Mouse (Mus musculus): ENCODE measurements at regions not wholly inside any gene's neighbourhood (a gene's known extent, or its start where the extent isn't known, plus 50 kb on each side); places are given as distances from the start of the nearest gene placed in this dataset.
"Not testable (repeated sequence)": the region's sequence is repeated elsewhere in the genome, so short reads cannot be mapped to it uniquely, and the experiment has no call there.

GRCm38 (mm10) chr8:8836166-8836565 is 145.8 kb upstream of the Arglu1 start:
- DNase-seq; H3K27me3 ChIP-seq (ENCODE audit: control insufficient read depth, insufficient read depth, low read length): not testable (repeated sequence)
- 70% methylated on average over 11 of the region's 11 CpGs for WGBS

GRCm38 (mm10) chr8:8831306-8831705 is 141.0 kb upstream of the Arglu1 start:
- H3K27me3 ChIP-seq (ENCODE audit: control insufficient read depth, insufficient read depth, low read length) = no peaks in the 10 kb centered on the region
- H3K4me1 ChIP-seq (ENCODE audit: control insufficient read depth, insufficient read depth, low read length) = no peaks in the 10 kb centered on the region
- no peak overlapping the region for H3K4me3 ChIP-seq (replicated peaks; ENCODE audit: low read depth, low read length)
- H3K4me2 ChIP-seq (ENCODE audit: low read length) = no peak overlapping the region
- no peaks in the 10 kb centered on the region for H3K9me3 ChIP-seq (ENCODE audit: control insufficient read depth, low read length)
- H3K36me3 ChIP-seq (ENCODE audit: control insufficient read depth, insufficient read depth, low read length) = no peaks in the 10 kb centered on the region
- WGBS = 69% methylated on average over 6 of the region's 6 CpGs
- H3K9ac ChIP-seq (replicated peaks; ENCODE audit: low read length) = no peak overlapping the region
- ATAC-seq (ENCODE audit: low FRiP score, low TSS enrichment) = no peak
- no peak overlapping the region for H3K27ac ChIP-seq (replicated peaks; ENCODE audit: low read depth, low read length)
- DNase-seq = no peak

More at GRCm38 (mm10) chr8:8836166-8836565, 145.8 kb upstream of the Arglu1 start:
- H3K4me1 ChIP-seq (ENCODE audit: control insufficient read depth, insufficient read depth, low read length); H3K36me3 ChIP-seq (ENCODE audit: control insufficient read depth, insufficient read depth, low read length); H3K4me2 ChIP-seq (ENCODE audit: low read length); ATAC-seq (ENCODE audit: low FRiP score, low TSS enrichment); H3K9ac ChIP-seq (replicated peaks; ENCODE audit: low read length); H3K4me3 ChIP-seq (replicated peaks; ENCODE audit: low read depth, low read length); H3K27ac ChIP-seq (replicated peaks; ENCODE audit: low read depth, low read length); H3K9me3 ChIP-seq (ENCODE audit: control insufficient read depth, low read length): not testable (repeated sequence)

- 58% methylated on average over 14 of the region's 14 CpGs for WGBS
- H3K27me3 ChIP-seq (ENCODE audit: control insufficient read depth, insufficient read depth, low read length) = no peaks in the 10 kb centered on the region
- DNase-seq (no peak), ATAC-seq (ENCODE audit: low FRiP score, low TSS enrichment) (no peak)
- no peak overlapping the region for H3K9ac ChIP-seq (replicated peaks; ENCODE audit: low read length)
- no peak overlapping the region for H3K4me2 ChIP-seq (ENCODE audit: low read length)
- H3K4me1 ChIP-seq (ENCODE audit: control insufficient read depth, insufficient read depth, low read length) = no peaks in the 10 kb centered on the region
- H3K4me3 ChIP-seq (replicated peaks; ENCODE audit: low read depth, low read length) = no peak overlapping the region
- H3K27ac ChIP-seq (replicated peaks; ENCODE audit: low read depth, low read length) = no peak overlapping the region
- no peaks in the 10 kb centered on the region for H3K36me3 ChIP-seq (ENCODE audit: control insufficient read depth, insufficient read depth, low read length)
- no peaks in the 10 kb centered on the region for H3K9me3 ChIP-seq (ENCODE audit: control insufficient read depth, low read length)
These were observed 138.9 kb upstream of the Arglu1 start for GRCm38 (mm10) chr8:8829230-8829629.

GRCm38 (mm10) chr8:8827555-8827954 is 137.2 kb upstream of the Arglu1 start:
- Histone ChIP-seq H3K27me3 (ENCODE audit: control insufficient read depth, insufficient read depth, low read length) (no peaks in the 10 kb centered on the region), H3K9ac (replicated peaks; ENCODE audit: low read length) (no peak overlapping the region), H3K36me3 (ENCODE audit: control insufficient read depth, insufficient read depth, low read length) (no peaks in the 10 kb centered on the region), H3K4me1 (ENCODE audit: control insufficient read depth, insufficient read depth, low read length) (no peaks in the 10 kb centered on the region), H3K4me2 (ENCODE audit: low read length) (no peak overlapping the region), H3K27ac (replicated peaks; ENCODE audit: low read depth, low read length) (no peak overlapping the region), H3K4me3 (replicated peaks; ENCODE audit: low read depth, low read length) (no peak overlapping the region), H3K9me3 (ENCODE audit: control insufficient read depth, low read length) (no peaks in the 10 kb centered on the region)
- WGBS = 91% methylated on average over 7 of the region's 7 CpGs
- ATAC-seq (ENCODE audit: low FRiP score, low TSS enrichment) = no peak
- no peak for DNase-seq

GRCm38 (mm10) chr8:8826801-8827200 is 136.5 kb upstream of the Arglu1 start:
- WGBS = 77% methylated on average over 9 of the region's 9 CpGs
- Histone ChIP-seq H3K4me1 (ENCODE audit: control insufficient read depth, insufficient read depth, low read length) (no peaks in the 10 kb centered on the region), H3K9me3 (ENCODE audit: control insufficient read depth, low read length) (no peaks in the 10 kb centered on the region), H3K27ac (replicated peaks; ENCODE audit: low read depth, low read length) (no peak overlapping the region), H3K4me2 (ENCODE audit: low read length) (no peak overlapping the region), H3K36me3 (ENCODE audit: control insufficient read depth, insufficient read depth, low read length) (no peaks in the 10 kb centered on the region), H3K9ac (replicated peaks; ENCODE audit: low read length) (no peak overlapping the region), H3K27me3 (ENCODE audit: control insufficient read depth, insufficient read depth, low read length) (no peaks in the 10 kb centered on the region), H3K4me3 (replicated peaks; ENCODE audit: low read depth, low read length) (no peak overlapping the region)
- DNase-seq = peak; percentile 19
- no peak for ATAC-seq (ENCODE audit: low FRiP score, low TSS enrichment)

- no peak for ATAC-seq (ENCODE audit: low FRiP score, low TSS enrichment)
These were observed 134.6 kb upstream of the Arglu1 start for GRCm38 (mm10) chr8:8824886-8825285.

GRCm38 (mm10) chr8:8821119-8821518 is 130.8 kb upstream of the Arglu1 start:
- H3K9me3 ChIP-seq (ENCODE audit: control insufficient read depth, low read length) = no peaks in the 10 kb centered on the region
- H3K9ac ChIP-seq (replicated peaks; ENCODE audit: low read length) = no peak overlapping the region
- ATAC-seq (ENCODE audit: low FRiP score, low TSS enrichment) (no peak), DNase-seq (peak; percentile 61)
- no peak overlapping the region for H3K4me2 ChIP-seq (ENCODE audit: low read length)
- H3K27me3 ChIP-seq (ENCODE audit: control insufficient read depth, insufficient read depth, low read length) = no peaks in the 10 kb centered on the region
- no peak overlapping the region for H3K4me3 ChIP-seq (replicated peaks; ENCODE audit: low read depth, low read length)
- 57% methylated on average over 6 of the region's 6 CpGs for WGBS
- no peak overlapping the region for H3K27ac ChIP-seq (replicated peaks; ENCODE audit: low read depth, low read length)
- no peaks in the 10 kb centered on the region for H3K36me3 ChIP-seq (ENCODE audit: control insufficient read depth, insufficient read depth, low read length)
- no peaks in the 10 kb centered on the region for H3K4me1 ChIP-seq (ENCODE audit: control insufficient read depth, insufficient read depth, low read length)

More at GRCm38 (mm10) chr8:8824886-8825285, 134.6 kb upstream of the Arglu1 start:
- H3K27ac ChIP-seq (replicated peaks; ENCODE audit: low read depth, low read length) = no peak overlapping the region
- no peaks in the 10 kb centered on the region for H3K36me3 ChIP-seq (ENCODE audit: control insufficient read depth, insufficient read depth, low read length)
- H3K4me1 ChIP-seq (ENCODE audit: control insufficient read depth, insufficient read depth, low read length) = no peaks in the 10 kb centered on the region
- no peak overlapping the region for H3K4me3 ChIP-seq (replicated peaks; ENCODE audit: low read depth, low read length)
- no peaks in the 10 kb centered on the region for H3K9me3 ChIP-seq (ENCODE audit: control insufficient read depth, low read length)
- H3K27me3 ChIP-seq (ENCODE audit: control insufficient read depth, insufficient read depth, low read length) = no peaks in the 10 kb centered on the region
- no peak overlapping the region for H3K4me2 ChIP-seq (ENCODE audit: low read length)
- DNase-seq = no peak
- H3K9ac ChIP-seq (replicated peaks; ENCODE audit: low read length) = no peak overlapping the region
- WGBS = 83% methylated on average over 5 of the region's 5 CpGs

GRCm38 (mm10) chr8:8820614-8821013 is 130.3 kb upstream of the Arglu1 start:
- DNase-seq (no peak), ATAC-seq (ENCODE audit: low FRiP score, low TSS enrichment) (no peak)
- 84% methylated on average over 6 of the region's 6 CpGs for WGBS

GRCm38 (mm10) chr8:8819233-8819931 is 129.1 kb upstream of the Arglu1 start:
- no peaks in the 10 kb centered on the region for H3K27me3 ChIP-seq (ENCODE audit: control insufficient read depth, insufficient read depth, low read length)
- no peaks in the 10 kb centered on the region for H3K4me1 ChIP-seq (ENCODE audit: control insufficient read depth, insufficient read depth, low read length)
- no peak for ATAC-seq (ENCODE audit: low FRiP score, low TSS enrichment)
- no peak overlapping the region for H3K4me2 ChIP-seq (ENCODE audit: low read length)
- H3K9ac ChIP-seq (replicated peaks; ENCODE audit: low read length) = no peak overlapping the region
- 82% methylated on average over 9 of the region's 9 CpGs for WGBS
- no peak overlapping the region for H3K27ac ChIP-seq (replicated peaks; ENCODE audit: low read depth, low read length)
- no peak for DNase-seq
- H3K4me3 ChIP-seq (replicated peaks; ENCODE audit: low read depth, low read length) = no peak overlapping the region
- no peaks in the 10 kb centered on the region for H3K36me3 ChIP-seq (ENCODE audit: control insufficient read depth, insufficient read depth, low read length)
- no peaks in the 10 kb centered on the region for H3K9me3 ChIP-seq (ENCODE audit: control insufficient read depth, low read length)

More at GRCm38 (mm10) chr8:8820614-8821013, 130.3 kb upstream of the Arglu1 start:
- H3K27me3 ChIP-seq (ENCODE audit: control insufficient read depth, insufficient read depth, low read length) = no peaks in the 10 kb centered on the region
- H3K4me1 ChIP-seq (ENCODE audit: control insufficient read depth, insufficient read depth, low read length) = no peaks in the 10 kb centered on the region
- no peaks in the 10 kb centered on the region for H3K9me3 ChIP-seq (ENCODE audit: control insufficient read depth, low read length)
- no peak overlapping the region for H3K4me2 ChIP-seq (ENCODE audit: low read length)
- H3K27ac ChIP-seq (replicated peaks; ENCODE audit: low read depth, low read length) = no peak overlapping the region
- no peak overlapping the region for H3K9ac ChIP-seq (replicated peaks; ENCODE audit: low read length)
- H3K4me3 ChIP-seq (replicated peaks; ENCODE audit: low read depth, low read length) = no peak overlapping the region
- H3K36me3 ChIP-seq (ENCODE audit: control insufficient read depth, insufficient read depth, low read length) = no peaks in the 10 kb centered on the region
